Mouse (Mus musculus) myocyte (in vitro differentiated cells): ENCODE measurements around the gene Gm28308. TPM values are rescaled to one million over a fixed set of nuclear protein-coding genes. Genes with fewer than 3 reads are reported as not detected.

ENCODE experiments used
- H3K27me3 ChIP-seq: one replicate; pipeline ENCODE4 v1.6.1; 2011; ENCODE audit not compliant: control insufficient read depth, insufficient read depth, insufficient read length
- H3K36me3 ChIP-seq: one replicate; pipeline ENCODE4 v1.6.1; 2011; ENCODE audit not compliant: control insufficient read depth, insufficient read depth
- H3K4me2 ChIP-seq: one replicate; pipeline ENCODE4 v1.6.1; 2011; ENCODE audit warnings: low read depth, control low read depth
- H3K4me3 ChIP-seq: one replicate; pipeline ENCODE4 v1.5.1; 2011; ENCODE audit warnings: mild to moderate bottlenecking, control low read depth, moderate library complexity
- H3K79me2 ChIP-seq: one replicate; pipeline ENCODE4 v1.6.1; 2011; ENCODE audit not compliant: control insufficient read depth, insufficient read depth
- H3ac ChIP-seq: one replicate; pipeline ENCODE4 v1.6.1; 2011; ENCODE audit not compliant: control insufficient read depth, insufficient read length
- CEBPB ChIP-seq: IDR thresholded peaks from 2 replicates; pipeline ENCODE4 v1.6.1; 2011; ENCODE audit warnings: mild to moderate bottlenecking, moderate library complexity; ENCODE audit not compliant: poor library complexity, insufficient read depth, severe bottlenecking
- E2F4 ChIP-seq: IDR thresholded peaks from one replicate; pipeline ENCODE4 v1.6.1; 2011; ENCODE audit warnings: mild to moderate bottlenecking, control low read depth, moderate library complexity; ENCODE audit not compliant: insufficient read depth
- MAX ChIP-seq: IDR thresholded peaks from one replicate; pipeline ENCODE4 v1.6.1; 2011; ENCODE audit warnings: low read depth, mild to moderate bottlenecking, control low read depth
- MYOD1 ChIP-seq, 3 experiments: IDR thresholded peaks; one replicate each; pipeline ENCODE4 v1.6.1; 2011; ENCODE audit warnings: control low read depth in 2 of 3, low read depth in 2 of 3, mild to moderate bottlenecking in 2 of 3, moderate library complexity in 1 of 3; ENCODE audit not compliant: insufficient read length in 2 of 3, control insufficient read depth in 1 of 3
- MYOG ChIP-seq, 3 experiments: IDR thresholded peaks; one replicate each; pipeline ENCODE4 v1.6.1; 2011; ENCODE audit warnings: control low read depth in 2 of 3, low read depth in 2 of 3, mild to moderate bottlenecking in 2 of 3; ENCODE audit not compliant: insufficient read length in 2 of 3, control insufficient read depth in 1 of 3, insufficient read depth in 1 of 3
- POLR2A ChIP-seq: IDR thresholded peaks from one replicate; pipeline ENCODE4 v1.6.1; 2011; ENCODE audit warnings: low read depth, mild to moderate bottlenecking, control low read depth, moderate library complexity; ENCODE audit not compliant: insufficient read length
- POLR2AphosphoS2 ChIP-seq: IDR thresholded peaks from one replicate; pipeline ENCODE4 v1.6.1; 2011; ENCODE audit warnings: low read depth, control low read depth; ENCODE audit not compliant: insufficient read length
- REST ChIP-seq: IDR thresholded peaks from one replicate; pipeline ENCODE4 v1.6.1; 2011; ENCODE audit warnings: mild to moderate bottlenecking, control low read depth, moderate library complexity; ENCODE audit not compliant: insufficient read depth, insufficient read length
- SRF ChIP-seq: IDR thresholded peaks from one replicate; pipeline ENCODE4 v1.6.1; 2011; ENCODE audit warnings: low read depth; ENCODE audit not compliant: control insufficient read depth, insufficient read length
- TCF12 ChIP-seq: IDR thresholded peaks from one replicate; pipeline ENCODE4 v1.6.1; 2011; ENCODE audit warnings: mild to moderate bottlenecking, control low read depth; ENCODE audit not compliant: poor library complexity, insufficient read depth, severe bottlenecking
- TCF3 ChIP-seq: IDR thresholded peaks from one replicate; pipeline ENCODE4 v1.6.1; 2011; ENCODE audit warnings: low read depth, control low read depth; ENCODE audit not compliant: insufficient read length
- USF1 ChIP-seq: IDR thresholded peaks from one replicate; pipeline ENCODE4 v1.6.1; 2011; ENCODE audit warnings: low read depth, mild to moderate bottlenecking, control low read depth, moderate library complexity
- polyA plus RNA-seq: library from polyadenylated mRNA; unstranded; fragments of >200 nt; fragmentation: generic; extraction: Trizol; gene quantifications from one replicate; pipeline ENCODE4 v1.2.1, GENCODE M21; 2012; ENCODE audit warnings: missing spikeins

Gene Gm28308
- polyA plus RNA-seq, 1 experiment, result 0.52 TPM

GRCm38 (mm10) chr6:52203371-52204049, 9.6 kb downstream of the Gm28308 start:
- H3K36me3 ChIP-seq, result peaks cover 16% of the 10 kb centered on the region
- no peak overlapping the region for H3K4me3 ChIP-seq
- H3K4me2 ChIP-seq, result no peak overlapping the region
- no peak overlapping the region for H3ac ChIP-seq
- peaks cover 5% of the 10 kb centered on the region for H3K79me2 ChIP-seq
- H3K27me3 ChIP-seq, result no peaks in the 10 kb centered on the region
- TF ChIP-seq MAX (no peak), REST (no peak)

- no peak overlapping the region for H3ac ChIP-seq
- peaks cover 16% of the 10 kb centered on the region for H3K36me3 ChIP-seq
- peaks cover 5% of the 10 kb centered on the region for H3K79me2 ChIP-seq
- H3K4me2 ChIP-seq, result no peak overlapping the region
- TF ChIP-seq MAX, result no peak
- TF ChIP-seq USF1, result no peak
- no peak for TF ChIP-seq MYOG (IDR thresholded peaks at IDR 0.05; ENCODE audit: control insufficient read depth in 1 of 3, insufficient read depth in 1 of 3, insufficient read length in 2 of 3, low read depth in 2 of 3)
- no peak for TF ChIP-seq MYOD1 (IDR thresholded peaks at IDR 0.05; ENCODE audit: control insufficient read depth in 1 of 3, insufficient read length in 2 of 3, low read depth in 2 of 3)
- no peak for TF ChIP-seq POLR2AphosphoS2
- no peak for TF ChIP-seq POLR2A
- no peak for TF ChIP-seq TCF12
- TF ChIP-seq REST, result no peak
- no peak for TF ChIP-seq SRF
- no peak for TF ChIP-seq E2F4
- no peaks in the 10 kb centered on the region for H3K27me3 ChIP-seq
- no peak overlapping the region for H3K4me3 ChIP-seq
Measured at GRCm38 (mm10) chr6:52203121-52203370, 10.1 kb downstream of the Gm28308 start.

DNA sequence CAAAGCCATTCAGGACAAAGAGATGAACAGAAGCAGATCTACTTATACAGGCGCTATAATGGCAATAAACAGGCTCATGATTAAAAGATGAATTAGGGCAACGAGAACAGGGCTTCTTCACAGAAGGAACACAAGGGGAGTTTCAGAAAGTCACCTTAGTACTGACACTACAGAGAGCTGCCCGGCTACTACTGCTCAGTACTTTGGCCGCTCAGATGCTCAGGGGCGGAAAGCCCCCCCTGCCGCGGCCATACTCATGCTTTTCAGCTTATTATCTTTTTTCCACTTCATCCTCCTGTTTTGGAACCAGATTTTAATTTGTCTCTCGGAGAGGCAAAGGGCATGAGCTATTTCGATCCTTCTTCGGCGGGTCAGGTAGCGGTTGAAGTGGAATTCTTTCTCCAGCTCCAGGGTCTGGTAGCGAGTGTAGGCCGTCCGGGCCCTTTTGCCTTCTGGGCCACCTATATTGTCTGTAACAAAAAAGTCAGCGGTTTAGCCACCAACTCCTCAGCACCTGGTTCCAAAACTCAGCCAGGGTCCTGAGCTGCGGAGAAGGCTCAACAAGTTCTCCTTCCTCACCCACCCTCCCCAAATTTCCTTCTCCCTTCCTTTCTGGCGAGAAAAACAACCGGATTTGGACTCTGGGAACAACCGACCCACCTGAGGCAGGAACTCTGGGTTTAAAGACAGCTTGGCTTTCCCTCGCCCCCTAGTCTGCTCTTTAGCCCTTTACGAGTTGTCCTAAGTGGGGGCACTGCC, 10.6 kb downstream of the Gm28308 start:
- Histone ChIP-seq H3K4me2 (no peak overlapping the region), H3K4me3 (no peak overlapping the region), H3K36me3 (peaks cover 16% of the 10 kb centered on the region), H3ac (no peak overlapping the region), H3K79me2 (peaks cover under 1% of the 10 kb centered on the region), H3K27me3 (no peaks in the 10 kb centered on the region)
- no peak for TF ChIP-seq CEBPB
- no peak for TF ChIP-seq POLR2AphosphoS2
- no peak for TF ChIP-seq E2F4
- TF ChIP-seq MYOG (IDR thresholded peaks at IDR 0.05; ENCODE audit: control insufficient read depth in 1 of 3, insufficient read depth in 1 of 3, insufficient read length in 2 of 3, low read depth in 2 of 3), result no peak
- TF ChIP-seq SRF, result no peak
- no peak for TF ChIP-seq MAX
- TF ChIP-seq TCF12, result no peak
- TF ChIP-seq MYOD1 (IDR thresholded peaks at IDR 0.05; ENCODE audit: control insufficient read depth in 1 of 3, insufficient read length in 2 of 3, low read depth in 2 of 3), result no peak
- no peak for TF ChIP-seq USF1
- no peak for TF ChIP-seq REST
- TF ChIP-seq TCF3, result no peak
- TF ChIP-seq POLR2A, result no peak

- no peaks in the 10 kb centered on the region for H3K27me3 ChIP-seq
- H3K4me3 ChIP-seq, result no peak overlapping the region
- H3K79me2 ChIP-seq, result no peaks in the 10 kb centered on the region
- TF ChIP-seq REST, result no peak
- no peak for TF ChIP-seq MAX
- TF ChIP-seq POLR2A, result no peak
- TF ChIP-seq E2F4, result no peak
- no peak for TF ChIP-seq TCF3
- no peak for TF ChIP-seq USF1
- no peak for TF ChIP-seq CEBPB
- no peak for TF ChIP-seq TCF12
- no peak for TF ChIP-seq POLR2AphosphoS2
- no peak for TF ChIP-seq MYOG (IDR thresholded peaks at IDR 0.05; ENCODE audit: control insufficient read depth in 1 of 3, insufficient read depth in 1 of 3, insufficient read length in 2 of 3, low read depth in 2 of 3)
- no peak for TF ChIP-seq SRF
- no peak for TF ChIP-seq MYOD1 (IDR thresholded peaks at IDR 0.05; ENCODE audit: control insufficient read depth in 1 of 3, insufficient read length in 2 of 3, low read depth in 2 of 3)
- no peak overlapping the region for H3K4me2 ChIP-seq
- peaks cover 16% of the 10 kb centered on the region for H3K36me3 ChIP-seq
- no peak overlapping the region for H3ac ChIP-seq
Measured at GRCm38 (mm10) chr6:52201269-52201668, 11.9 kb downstream of the Gm28308 start.
